Mouse (Mus musculus) left cerebral cortex, postnatal 14 days (tissue): ENCODE data around the gene Ttc26. TPM values are rescaled to one million over a fixed set of nuclear protein-coding genes. Genes with fewer than 3 reads are reported as not detected.
"Not testable (repeated sequence)": the region's sequence is repeated elsewhere in the genome, so short reads cannot be mapped to it uniquely, and the experiment has no call there.

ENCODE experiments used
- DNase-seq, 2 experiments: peaks; one replicate each; pipeline ENCODE4 v3.0.0; 2021 to 2022; ENCODE audit warnings: low spot score in 2 of 2, mixed read lengths in 1 of 2
- intact Hi-C: fragments of 180-260 bp; cut with DNase I; formaldehyde crosslinking; loops from one replicate; pipeline ENCODE4 v1.15.1; 2025
- total RNA-seq, 2 experiments: library from RNA; stranded (reverse); gene quantifications; 2 replicates each; pipeline ENCODE4 v1.2.3; 2021

Ttc26 gene
- total RNA-seq, 2 experiments from 2014 or later: 8.6 to 10.6 TPM

DNA sequence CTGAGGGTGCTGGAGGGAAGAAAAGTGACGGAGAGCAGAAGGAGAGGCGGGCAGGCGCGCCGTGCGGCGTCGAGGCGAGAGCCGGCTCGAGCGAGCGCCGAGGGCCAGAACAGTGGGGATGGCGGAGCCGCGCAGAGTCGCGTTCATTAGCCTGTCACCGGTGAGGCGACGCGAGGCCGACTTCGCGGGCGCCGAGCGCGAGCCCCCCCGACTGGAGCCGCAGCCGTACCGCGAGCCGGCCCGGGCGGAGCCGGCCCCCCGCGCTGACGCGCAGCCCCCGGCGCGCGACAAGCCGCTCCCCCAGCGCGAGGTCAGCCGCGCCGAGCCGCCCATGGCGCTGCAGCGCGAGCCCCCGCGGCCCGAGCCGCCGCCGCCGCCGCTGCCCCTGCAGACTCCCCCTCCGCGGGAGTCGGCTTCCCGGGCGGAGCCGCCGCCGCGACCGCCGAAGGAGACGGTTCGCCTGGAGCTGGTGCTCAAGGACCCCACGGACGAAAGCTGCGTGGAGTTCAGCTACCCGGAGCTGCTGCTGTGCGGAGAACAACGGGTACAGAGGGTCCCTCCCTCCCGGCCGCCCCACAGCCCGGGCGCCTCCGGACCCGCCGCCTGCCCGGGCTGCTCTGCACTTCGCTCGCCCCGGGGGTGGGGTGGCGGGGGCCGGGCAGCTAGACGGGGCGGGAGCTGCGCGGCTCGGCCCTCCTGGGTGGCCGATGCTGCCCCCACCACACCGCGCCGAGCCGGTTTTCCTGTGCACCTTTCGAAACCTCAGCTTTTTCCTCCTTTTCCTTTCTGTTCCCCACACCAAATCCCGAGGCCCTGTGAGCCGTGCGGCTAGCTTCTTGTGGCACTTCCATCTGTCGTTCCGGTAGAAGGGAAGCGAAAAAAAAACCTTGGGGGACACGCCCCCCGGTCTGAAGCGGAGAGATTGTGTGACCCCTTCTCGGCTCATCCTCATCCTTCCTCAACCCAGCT, 53.1 kb downstream of the Ttc26 start:
- intact Hi-C loops: loop anchor here (5.0 kb wide), 1 partner anchor 52 kb away; the partner anchor contains the start of gene Ttc26

DNA sequence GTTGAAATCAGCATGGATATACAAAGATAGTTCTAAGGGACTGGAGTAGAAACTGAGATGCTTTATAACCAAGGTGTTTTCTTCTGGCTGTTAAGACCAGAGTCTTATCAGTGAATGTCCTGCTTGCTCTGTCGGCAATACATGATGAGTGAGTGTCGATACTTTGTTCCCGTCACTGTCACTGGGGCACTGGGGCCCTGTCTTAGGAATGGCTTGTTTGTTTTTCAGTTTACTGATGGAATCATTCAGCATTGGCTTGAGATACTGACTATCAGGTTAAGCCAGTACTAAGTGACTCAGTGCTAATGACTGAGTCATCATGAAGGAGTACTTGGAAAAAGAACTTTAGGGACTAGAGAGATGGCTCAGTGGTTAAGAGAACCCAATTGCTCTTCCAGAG, 62.6 kb downstream of the Ttc26 start:
- intact Hi-C loops: no loop called here
- DNase-seq: no peak

More for the DNA sequence above, 53.1 kb downstream of the Ttc26 start:
- peak; percentile 59 to 63 for DNase-seq

DNA sequence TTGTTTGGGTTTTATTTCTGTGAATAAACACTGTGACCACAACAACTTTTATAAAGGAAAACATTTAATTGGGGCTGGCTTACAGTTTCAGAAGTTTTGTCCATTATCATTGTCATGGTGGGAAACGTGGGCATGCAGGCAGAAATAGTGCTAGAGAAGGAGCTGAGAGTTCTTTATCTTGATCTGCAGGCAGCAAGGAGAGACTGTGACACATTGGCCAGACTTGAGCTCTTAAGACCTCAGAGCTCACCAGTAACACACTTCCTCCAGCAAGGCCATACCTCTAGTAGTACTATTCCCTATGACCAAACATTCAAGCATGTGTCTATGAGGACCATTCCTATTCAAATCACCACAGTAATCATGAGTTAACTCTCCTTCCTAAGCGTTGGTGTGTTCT, 67.0 kb downstream of the Ttc26 start:
- DNase-seq: no peak
- intact Hi-C loops: no loop called here

DNA sequence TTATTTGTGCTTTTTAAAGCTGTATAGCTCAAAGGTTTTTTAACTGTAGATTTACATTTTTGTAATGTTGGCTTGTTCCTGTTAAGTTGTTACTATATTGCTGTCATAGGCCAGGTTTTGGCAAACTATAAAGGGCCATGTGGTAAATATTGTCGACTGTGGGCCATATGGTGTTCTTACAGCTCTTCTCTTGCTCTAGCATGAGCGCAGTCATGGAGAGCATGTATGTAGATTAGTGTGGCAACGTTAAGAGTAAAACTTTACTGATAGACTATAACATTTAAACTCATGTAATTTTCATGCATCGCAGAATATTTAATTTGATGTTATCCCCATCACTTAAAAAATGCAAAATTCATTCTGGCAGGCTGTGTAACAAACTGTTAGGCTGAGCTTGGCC, 71.8 kb downstream of the Ttc26 start:
- intact Hi-C loops: no loop called here
- no peak for DNase-seq

DNA sequence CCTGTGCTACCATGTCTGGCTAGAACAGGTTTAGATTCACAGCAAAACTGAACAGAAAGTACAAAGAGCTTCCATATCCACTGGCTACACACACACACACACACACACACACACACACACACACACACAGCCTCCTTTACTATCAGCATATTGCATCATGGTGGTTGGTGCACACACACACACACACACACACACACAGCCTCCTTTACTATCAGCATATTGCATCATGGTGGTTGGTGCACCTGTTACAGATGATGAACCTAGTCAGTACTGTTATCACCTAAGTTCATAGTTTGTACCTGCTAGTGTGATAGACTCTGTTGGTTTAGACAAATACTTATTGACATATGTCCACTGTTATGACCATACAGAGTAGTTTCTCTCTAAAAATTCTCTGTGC, 75.2 kb downstream of the Ttc26 start:
- DNase-seq, intact Hi-C loops: not testable (repeated sequence)

DNA sequence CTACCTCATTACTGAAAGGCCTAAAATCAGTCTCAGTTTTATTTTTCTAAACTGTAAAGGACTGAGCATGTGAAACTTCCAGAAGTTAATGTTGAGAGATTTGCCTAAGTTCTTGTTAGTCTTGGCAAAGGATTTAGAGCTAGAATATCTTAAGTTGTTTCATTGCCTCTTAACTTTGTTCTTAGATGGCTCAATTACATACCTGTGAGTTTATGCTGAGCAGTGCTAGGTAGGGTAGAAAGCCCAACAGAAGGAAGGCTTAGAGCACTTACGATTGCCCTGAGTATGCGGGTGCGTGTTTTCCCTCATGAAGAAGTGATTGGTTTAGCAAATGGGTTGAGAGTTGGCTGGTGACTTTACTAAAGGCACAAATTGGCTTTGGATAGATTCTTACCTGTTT, 76.8 kb downstream of the Ttc26 start:
- intact Hi-C loops: no loop called here
- DNase-seq: no peak

DNA sequence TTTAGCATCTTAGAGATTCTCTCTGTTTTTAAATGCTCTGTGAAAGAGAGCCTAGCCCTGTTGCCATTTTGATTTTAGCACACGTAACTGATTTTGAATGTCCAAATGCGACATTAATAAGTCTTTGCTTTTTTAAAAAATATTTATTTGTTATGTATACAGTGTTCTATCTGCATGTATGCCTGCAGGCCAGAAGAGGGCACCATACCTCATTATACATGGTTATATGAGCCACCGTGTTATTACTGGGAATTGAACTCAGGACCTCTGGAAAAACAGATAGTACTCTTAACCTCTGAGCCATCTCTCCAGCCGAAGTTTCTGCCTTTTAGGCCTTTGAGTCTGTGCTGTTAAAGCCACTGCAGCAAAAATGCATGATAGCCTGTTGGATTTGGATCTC, 88.3 kb downstream of the Ttc26 start:
- no peak for DNase-seq
- intact Hi-C loops: no loop called here

Other genes starting within 250 kb of the Ttc26 start
- gene D630045J12Rik, start 127.5 kb upstream of the Ttc26 start, total RNA-seq: 10 to 100 TPM; 35.3 to 39.1 TPM
- 1 to 10 TPM; 2.4 to 2.6 TPM for gene Zc3hav1l, start 82.2 kb upstream of the Ttc26 start, total RNA-seq
- 1 to 10 TPM; 2.7 to 2.9 TPM for gene Zc3hav1, start 26.9 kb upstream of the Ttc26 start, total RNA-seq
- gene Ubn2, start 52.5 kb downstream of the Ttc26 start, total RNA-seq: 10 to 100 TPM; 37.4 to 40.9 TPM
- gene Fmc1, start 152.0 kb downstream of the Ttc26 start, total RNA-seq: 10 to 100 TPM; 51.9 to 54.4 TPM
- gene Luc7l2, start 169.9 kb downstream of the Ttc26 start, total RNA-seq: 100 to 1,000 TPM; 152 to 154 TPM